Comparison of ENCODE assay signal across 12 mouse cellular contexts in the genomic region with DNA sequence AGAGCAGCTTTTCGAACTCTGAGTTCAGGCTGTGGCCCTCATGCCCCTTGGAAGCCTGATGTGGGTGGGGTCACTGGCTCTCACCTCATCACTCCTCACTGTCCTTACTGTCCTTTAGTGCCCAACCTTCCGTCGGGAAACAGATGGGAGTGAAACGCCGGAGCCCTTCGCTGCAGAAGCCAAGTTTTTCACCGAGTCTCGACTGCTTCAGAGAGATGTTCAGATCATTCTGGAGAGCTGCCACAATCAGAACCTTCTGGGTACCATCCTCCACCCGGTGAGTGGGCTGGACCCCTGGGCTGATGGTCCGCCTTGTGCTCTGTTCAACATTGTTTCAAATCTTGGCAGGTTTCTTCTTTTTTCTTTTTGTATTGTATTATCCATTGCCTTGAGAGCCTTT.
"Had no signal": no experiment of that assay in that cellular context is flagged by ENCODE, and none has a peak within 500 bp of the region (broad histone marks: within the 10 kb centered on the region; RNA-seq: fewer than 3 reads in every experiment).

No protein-coding gene starts in this region.

- DNase-seq: left cerebral cortex, postnatal 4 days; liver; liver, embryonic 13.5 days; liver, postnatal 0 days; lung, adult 18-20 months; lung, adult 2 months; lung, embryonic 14.5 days; lung, postnatal 10 days; lung, postnatal 14 days; lung, postnatal 36 days; lung, postnatal 4 days; midbrain, embryonic 14.5 days had no signal
